Mouse (Mus musculus) heart, adult 2 months (tissue): ENCODE data around the gene Micall2.

Experiments
- CTCF ChIP-seq: fragments of 200-600 bp; IDR thresholded peaks from 2 replicates; pipeline ENCODE4 v1.8.1; 2022; ENCODE audit warnings: antibody characterized with exemption, mild to moderate bottlenecking, moderate library complexity
- POLR2A ChIP-seq: fragments of 200-500 bp; IDR thresholded peaks from 2 replicates; pipeline ENCODE4 v1.6.1; 2011; ENCODE audit warnings: mild to moderate bottlenecking, low read depth, low read length, control low read depth; ENCODE audit not compliant: insufficient read depth

- TF ChIP-seq POLR2A (no peak), CTCF (no peak)
Observed at GRCm38 (mm10) chr5:139681832-139682630, 54.1 kb downstream of the Micall2 start.
